Mouse (Mus musculus): ENCODE measurements around the gene Nt5c3. TPM values are rescaled to one million over a fixed set of nuclear protein-coding genes. Genes with fewer than 3 reads are reported as not detected.
"Not testable (repeated sequence)": the region's sequence is repeated elsewhere in the genome, so short reads cannot be mapped to it uniquely, and the experiment has no call there.

Gene Nt5c3
- polyA plus RNA-seq, 1 experiment, result 9.9 TPM

- no peaks in the 10 kb centered on the region for H3K27me3 ChIP-seq (ENCODE audit: control insufficient read depth, insufficient read depth, insufficient read length)
- H3K79me2 ChIP-seq (ENCODE audit: control insufficient read depth, insufficient read depth), result no peaks in the 10 kb centered on the region
- TF ChIP-seq MYOD1 (IDR thresholded peaks at IDR 0.05; ENCODE audit: control insufficient read depth in 1 of 3, insufficient read length in 2 of 3, low read depth in 2 of 3) (no peak), MYOG (IDR thresholded peaks at IDR 0.05; ENCODE audit: control insufficient read depth in 1 of 3, insufficient read depth in 1 of 3, insufficient read length in 2 of 3, low read depth in 2 of 3) (no peak), USF1 (IDR thresholded peaks at IDR 0.05; ENCODE audit: low read depth) (no peak), TCF3 (IDR thresholded peaks at IDR 0.05; ENCODE audit: insufficient read length, low read depth) (no peak), CEBPB (IDR thresholded peaks at IDR 0.05; ENCODE audit: insufficient read depth, poor library complexity, severe bottlenecking) (no peak), TCF12 (IDR thresholded peaks at IDR 0.05; ENCODE audit: insufficient read depth, poor library complexity, severe bottlenecking) (no peak), POLR2AphosphoS2 (IDR thresholded peaks at IDR 0.05; ENCODE audit: insufficient read length, low read depth) (no peak), E2F4 (IDR thresholded peaks at IDR 0.05; ENCODE audit: insufficient read depth) (no peak), SRF (IDR thresholded peaks at IDR 0.05; ENCODE audit: control insufficient read depth, insufficient read length, low read depth) (no peak), REST (IDR thresholded peaks at IDR 0.05; ENCODE audit: insufficient read depth, insufficient read length) (no peak), MAX (IDR thresholded peaks at IDR 0.05; ENCODE audit: low read depth) (no peak), POLR2A (IDR thresholded peaks at IDR 0.05; ENCODE audit: insufficient read length, low read depth) (no peak)
- H3K4me2 ChIP-seq (ENCODE audit: low read depth), result no peak overlapping the region
- no peak overlapping the region for H3K4me3 ChIP-seq
- H3K36me3 ChIP-seq (ENCODE audit: control insufficient read depth, insufficient read depth), result no peaks in the 10 kb centered on the region
- H3ac ChIP-seq (ENCODE audit: control insufficient read depth, insufficient read length), result no peak overlapping the region
These were observed 53.7 kb downstream of the Nt5c3 start for GRCm38 (mm10) chr6:56870027-56870426.

DNA sequence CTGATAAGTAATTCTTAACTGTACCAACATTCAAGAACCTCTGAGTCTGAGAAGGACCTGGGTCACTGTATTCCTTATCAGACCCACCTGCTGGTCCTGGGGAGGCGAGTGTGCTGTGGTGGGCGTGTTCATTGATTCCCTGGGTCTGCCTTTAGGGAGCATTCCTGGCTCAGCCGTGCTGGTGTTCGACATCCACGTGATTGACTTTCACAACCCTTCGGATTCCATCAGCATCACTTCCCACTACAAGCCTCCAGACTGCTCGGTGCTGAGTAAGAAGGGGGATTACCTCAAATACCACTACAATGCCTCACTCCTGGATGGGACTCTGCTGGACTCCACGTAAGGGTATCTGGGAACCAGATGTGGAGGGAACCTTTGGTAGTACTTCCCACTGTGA, 55.2 kb downstream of the Nt5c3 start:
- H3K4me3 ChIP-seq, result no peak overlapping the region
- H3K36me3 ChIP-seq (ENCODE audit: control insufficient read depth, insufficient read depth), result no peaks in the 10 kb centered on the region
- no peaks in the 10 kb centered on the region for H3K79me2 ChIP-seq (ENCODE audit: control insufficient read depth, insufficient read depth)
- TF ChIP-seq MYOG (IDR thresholded peaks at IDR 0.05; ENCODE audit: control insufficient read depth in 1 of 3, insufficient read depth in 1 of 3, insufficient read length in 2 of 3, low read depth in 2 of 3) (no peak), TCF12 (IDR thresholded peaks at IDR 0.05; ENCODE audit: insufficient read depth, poor library complexity, severe bottlenecking) (no peak), E2F4 (IDR thresholded peaks at IDR 0.05; ENCODE audit: insufficient read depth) (no peak), MAX (IDR thresholded peaks at IDR 0.05; ENCODE audit: low read depth) (no peak), TCF3 (IDR thresholded peaks at IDR 0.05; ENCODE audit: insufficient read length, low read depth) (no peak), POLR2AphosphoS2 (IDR thresholded peaks at IDR 0.05; ENCODE audit: insufficient read length, low read depth) (no peak), POLR2A (IDR thresholded peaks at IDR 0.05; ENCODE audit: insufficient read length, low read depth) (no peak), CEBPB (IDR thresholded peaks at IDR 0.05; ENCODE audit: insufficient read depth, poor library complexity, severe bottlenecking) (no peak), SRF (IDR thresholded peaks at IDR 0.05; ENCODE audit: control insufficient read depth, insufficient read length, low read depth) (no peak)
- H3K4me2 ChIP-seq (ENCODE audit: low read depth), result no peak overlapping the region
- H3K27me3 ChIP-seq (ENCODE audit: control insufficient read depth, insufficient read depth, insufficient read length), result no peaks in the 10 kb centered on the region
- H3ac ChIP-seq (ENCODE audit: control insufficient read depth, insufficient read length), result no peak overlapping the region

DNA sequence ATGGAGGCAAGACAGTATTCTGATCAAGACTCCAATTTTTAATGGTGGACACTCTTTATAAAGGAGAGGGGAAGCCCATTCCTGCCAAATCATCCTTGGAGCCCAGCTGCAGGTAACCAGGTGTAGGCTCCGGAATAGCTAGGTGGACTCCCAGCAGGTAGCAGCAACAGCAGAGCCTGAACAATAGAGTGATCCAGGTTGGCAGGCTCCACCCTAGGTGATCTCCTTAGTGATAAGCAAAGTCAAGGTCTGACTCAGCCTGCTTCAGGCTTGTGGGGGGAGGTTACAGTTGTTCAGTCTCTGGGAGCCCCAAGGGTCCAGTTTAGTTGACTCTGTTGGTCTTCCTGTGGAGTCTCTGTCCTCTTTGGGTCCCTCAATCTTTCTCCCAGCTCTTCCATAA, 56.8 kb downstream of the Nt5c3 start:
- not testable (repeated sequence) for H3K36me3 ChIP-seq (ENCODE audit: control insufficient read depth, insufficient read depth); H3K79me2 ChIP-seq (ENCODE audit: control insufficient read depth, insufficient read depth); H3ac ChIP-seq (ENCODE audit: control insufficient read depth, insufficient read length); H3K4me3 ChIP-seq; H3K4me2 ChIP-seq (ENCODE audit: low read depth); H3K27me3 ChIP-seq (ENCODE audit: control insufficient read depth, insufficient read depth, insufficient read length)

- Histone ChIP-seq H3K79me2 (ENCODE audit: control insufficient read depth, insufficient read depth) (no peaks in the 10 kb centered on the region), H3K4me3 (no peak overlapping the region), H3K4me2 (ENCODE audit: low read depth) (no peak overlapping the region), H3ac (ENCODE audit: control insufficient read depth, insufficient read length) (no peak overlapping the region), H3K27me3 (ENCODE audit: control insufficient read depth, insufficient read depth, insufficient read length) (no peaks in the 10 kb centered on the region), H3K36me3 (ENCODE audit: control insufficient read depth, insufficient read depth) (no peaks in the 10 kb centered on the region)
- TF ChIP-seq USF1 (IDR thresholded peaks at IDR 0.05; ENCODE audit: low read depth), result no peak
- no peak for TF ChIP-seq TCF12 (IDR thresholded peaks at IDR 0.05; ENCODE audit: insufficient read depth, poor library complexity, severe bottlenecking)
- TF ChIP-seq SRF (IDR thresholded peaks at IDR 0.05; ENCODE audit: control insufficient read depth, insufficient read length, low read depth), result no peak
These were observed 63.4 kb downstream of the Nt5c3 start for GRCm38 (mm10) chr6:56860205-56860848.

GRCm38 (mm10) chr6:56856748-56857147, 67.0 kb downstream of the Nt5c3 start:
- TF ChIP-seq SRF (IDR thresholded peaks at IDR 0.05; ENCODE audit: control insufficient read depth, insufficient read length, low read depth), result no peak
- no peak for TF ChIP-seq CEBPB (IDR thresholded peaks at IDR 0.05; ENCODE audit: insufficient read depth, poor library complexity, severe bottlenecking)
- no peak for TF ChIP-seq TCF3 (IDR thresholded peaks at IDR 0.05; ENCODE audit: insufficient read length, low read depth)
- TF ChIP-seq POLR2AphosphoS2 (IDR thresholded peaks at IDR 0.05; ENCODE audit: insufficient read length, low read depth), result no peak
- no peak for TF ChIP-seq MYOG (IDR thresholded peaks at IDR 0.05; ENCODE audit: control insufficient read depth in 1 of 3, insufficient read depth in 1 of 3, insufficient read length in 2 of 3, low read depth in 2 of 3)
- TF ChIP-seq POLR2A (IDR thresholded peaks at IDR 0.05; ENCODE audit: insufficient read length, low read depth), result no peak
- TF ChIP-seq E2F4 (IDR thresholded peaks at IDR 0.05; ENCODE audit: insufficient read depth), result no peak
- no peak for TF ChIP-seq MAX (IDR thresholded peaks at IDR 0.05; ENCODE audit: low read depth)
- no peak for TF ChIP-seq TCF12 (IDR thresholded peaks at IDR 0.05; ENCODE audit: insufficient read depth, poor library complexity, severe bottlenecking)
- TF ChIP-seq REST (IDR thresholded peaks at IDR 0.05; ENCODE audit: insufficient read depth, insufficient read length), result no peak

More at GRCm38 (mm10) chr6:56856748-56857147, 67.0 kb downstream of the Nt5c3 start:
- H3K79me2 ChIP-seq (ENCODE audit: control insufficient read depth, insufficient read depth), result no peaks in the 10 kb centered on the region
- no peak overlapping the region for H3K4me2 ChIP-seq (ENCODE audit: low read depth)
- no peaks in the 10 kb centered on the region for H3K36me3 ChIP-seq (ENCODE audit: control insufficient read depth, insufficient read depth)
- no peaks in the 10 kb centered on the region for H3K27me3 ChIP-seq (ENCODE audit: control insufficient read depth, insufficient read depth, insufficient read length)
- H3K4me3 ChIP-seq, result no peak overlapping the region
- no peak overlapping the region for H3ac ChIP-seq (ENCODE audit: control insufficient read depth, insufficient read length)
